Mouse (Mus musculus): ENCODE results near the gene Lingo3. TPM values are rescaled to one million over a fixed set of nuclear protein-coding genes. Genes with fewer than 3 reads are reported as not detected.
"Not testable (repeated sequence)": the region's sequence is repeated elsewhere in the genome, so short reads cannot be mapped to it uniquely, and the experiment has no call there.

Lingo3 gene
- polyA plus RNA-seq, 1 experiment from 2014 or later: 2.7 TPM

GRCm38 (mm10) chr10:80819406-80819805, 24.4 kb downstream of the Lingo3 start:
- ATAC-seq (no peak), DNase-seq (ENCODE audit: low spot score) (no peak)
- no peaks in the 10 kb centered on the region for H3K9me3 ChIP-seq (replicated peaks; ENCODE audit: control insufficient read depth, low read length)
- no peak overlapping the region for H3K4me2 ChIP-seq (ENCODE audit: low read length)
- no peak overlapping the region for H3K27ac ChIP-seq (ENCODE audit: low read depth, low read length)
- no peaks in the 10 kb centered on the region for H3K27me3 ChIP-seq (replicated peaks; ENCODE audit: control insufficient read depth, insufficient read depth, low read length)
- H3K36me3 ChIP-seq (ENCODE audit: control insufficient read depth, insufficient read depth, low read length): no peaks in the 10 kb centered on the region
- no peak overlapping the region for H3K9ac ChIP-seq (ENCODE audit: low read length)
- H3K4me1 ChIP-seq (ENCODE audit: control insufficient read depth, insufficient read depth, low read length): no peaks in the 10 kb centered on the region
- WGBS: 51% methylated on average over 3 of the region's 3 CpGs
- no peak overlapping the region for H3K4me3 ChIP-seq (ENCODE audit: low read depth, low read length)

- Histone ChIP-seq H3K4me1 (ENCODE audit: control insufficient read depth, insufficient read depth, low read length) (no peaks in the 10 kb centered on the region), H3K27ac (ENCODE audit: low read depth, low read length) (no peak overlapping the region), H3K9me3 (replicated peaks; ENCODE audit: control insufficient read depth, low read length) (no peaks in the 10 kb centered on the region), H3K4me2 (ENCODE audit: low read length) (no peak overlapping the region), H3K27me3 (replicated peaks; ENCODE audit: control insufficient read depth, insufficient read depth, low read length) (no peaks in the 10 kb centered on the region), H3K9ac (ENCODE audit: low read length) (no peak overlapping the region), H3K4me3 (ENCODE audit: low read depth, low read length) (no peak overlapping the region), H3K36me3 (ENCODE audit: control insufficient read depth, insufficient read depth, low read length) (no peaks in the 10 kb centered on the region)
- WGBS: 59% methylated on average over 6 of the region's 6 CpGs
- no peak for ATAC-seq
- DNase-seq (ENCODE audit: low spot score): no peak
Observed at GRCm38 (mm10) chr10:80818599-80819281, 25.1 kb downstream of the Lingo3 start.

GRCm38 (mm10) chr10:80817955-80818354, 25.9 kb downstream of the Lingo3 start:
- WGBS: 84% methylated on average over 7 of the region's 7 CpGs
- not testable (repeated sequence) for H3K4me3 ChIP-seq (ENCODE audit: low read depth, low read length); H3K4me2 ChIP-seq (ENCODE audit: low read length); H3K27me3 ChIP-seq (replicated peaks; ENCODE audit: control insufficient read depth, insufficient read depth, low read length); H3K9me3 ChIP-seq (replicated peaks; ENCODE audit: control insufficient read depth, low read length); H3K9ac ChIP-seq (ENCODE audit: low read length); H3K4me1 ChIP-seq (ENCODE audit: control insufficient read depth, insufficient read depth, low read length); ATAC-seq; H3K36me3 ChIP-seq (ENCODE audit: control insufficient read depth, insufficient read depth, low read length); DNase-seq (ENCODE audit: low spot score); H3K27ac ChIP-seq (ENCODE audit: low read depth, low read length)

GRCm38 (mm10) chr10:80817164-80817563, 26.7 kb downstream of the Lingo3 start:
- 70% methylated on average over 2 of the region's 2 CpGs for WGBS
- Histone ChIP-seq H3K4me2 (ENCODE audit: low read length) (no peak overlapping the region), H3K9ac (ENCODE audit: low read length) (no peak overlapping the region), H3K4me1 (ENCODE audit: control insufficient read depth, insufficient read depth, low read length) (no peaks in the 10 kb centered on the region), H3K9me3 (replicated peaks; ENCODE audit: control insufficient read depth, low read length) (no peaks in the 10 kb centered on the region), H3K4me3 (ENCODE audit: low read depth, low read length) (no peak overlapping the region), H3K36me3 (ENCODE audit: control insufficient read depth, insufficient read depth, low read length) (no peaks in the 10 kb centered on the region), H3K27ac (ENCODE audit: low read depth, low read length) (no peak overlapping the region), H3K27me3 (replicated peaks; ENCODE audit: control insufficient read depth, insufficient read depth, low read length) (no peaks in the 10 kb centered on the region)
- DNase-seq (ENCODE audit: low spot score) (no peak), ATAC-seq (no peak)

GRCm38 (mm10) chr10:80816303-80816702, 27.5 kb downstream of the Lingo3 start:
- H3K27ac ChIP-seq (ENCODE audit: low read depth, low read length); H3K4me3 ChIP-seq (ENCODE audit: low read depth, low read length); H3K27me3 ChIP-seq (replicated peaks; ENCODE audit: control insufficient read depth, insufficient read depth, low read length); H3K4me2 ChIP-seq (ENCODE audit: low read length); H3K4me1 ChIP-seq (ENCODE audit: control insufficient read depth, insufficient read depth, low read length); DNase-seq (ENCODE audit: low spot score); ATAC-seq; H3K36me3 ChIP-seq (ENCODE audit: control insufficient read depth, insufficient read depth, low read length); H3K9me3 ChIP-seq (replicated peaks; ENCODE audit: control insufficient read depth, low read length); H3K9ac ChIP-seq (ENCODE audit: low read length): not testable (repeated sequence)
- WGBS: 83% methylated on average over 3 of the region's 3 CpGs

GRCm38 (mm10) chr10:80814800-80815199, 29.0 kb downstream of the Lingo3 start:
- 67% methylated on average over 7 of the region's 7 CpGs for WGBS
- Histone ChIP-seq H3K36me3 (ENCODE audit: control insufficient read depth, insufficient read depth, low read length) (no peaks in the 10 kb centered on the region), H3K27me3 (replicated peaks; ENCODE audit: control insufficient read depth, insufficient read depth, low read length) (peaks cover 7% of the 10 kb centered on the region), H3K4me2 (ENCODE audit: low read length) (no peak overlapping the region), H3K4me3 (ENCODE audit: low read depth, low read length) (no peak overlapping the region), H3K9ac (ENCODE audit: low read length) (no peak overlapping the region), H3K4me1 (ENCODE audit: control insufficient read depth, insufficient read depth, low read length) (peaks cover 3% of the 10 kb centered on the region; the same call in 1 of the 2 replicates), H3K9me3 (replicated peaks; ENCODE audit: control insufficient read depth, low read length) (no peaks in the 10 kb centered on the region), H3K27ac (ENCODE audit: low read depth, low read length) (no peak overlapping the region)
- ATAC-seq (no peak), DNase-seq (ENCODE audit: low spot score) (no peak)

- no peak for ATAC-seq
- WGBS: 76% methylated on average over 4 of the region's 4 CpGs
- no peak for DNase-seq (ENCODE audit: low spot score)
Observed at GRCm38 (mm10) chr10:80813366-80813765, 30.5 kb downstream of the Lingo3 start, which contains the start of gene Jsrp1. Gene Jsrp1, minus strand, starts transcription at chr10:80813498.

GRCm38 (mm10) chr10:80812391-80813041, 31.3 kb downstream of the Lingo3 start:
- Histone ChIP-seq H3K36me3 (ENCODE audit: control insufficient read depth, insufficient read depth, low read length) (no peaks in the 10 kb centered on the region), H3K4me3 (ENCODE audit: low read depth, low read length) (no peak overlapping the region), H3K4me2 (ENCODE audit: low read length) (no peak overlapping the region), H3K27ac (ENCODE audit: low read depth, low read length) (no peak overlapping the region), H3K9ac (ENCODE audit: low read length) (no peak overlapping the region; the same call in 1 of the 2 replicates), H3K9me3 (replicated peaks; ENCODE audit: control insufficient read depth, low read length) (no peaks in the 10 kb centered on the region), H3K27me3 (replicated peaks; ENCODE audit: control insufficient read depth, insufficient read depth, low read length) (peaks cover 17% of the 10 kb centered on the region), H3K4me1 (ENCODE audit: control insufficient read depth, insufficient read depth, low read length) (peaks cover 6% of the 10 kb centered on the region; the same call in 1 of the 2 replicates)
- DNase-seq (ENCODE audit: low spot score) (no peak), ATAC-seq (no peak)
- WGBS: 67% methylated on average over 5 of the region's 5 CpGs

More at GRCm38 (mm10) chr10:80813366-80813765, 30.5 kb downstream of the Lingo3 start, which contains the start of gene Jsrp1:
- H3K36me3 ChIP-seq (ENCODE audit: control insufficient read depth, insufficient read depth, low read length): no peaks in the 10 kb centered on the region
- H3K4me1 ChIP-seq (ENCODE audit: control insufficient read depth, insufficient read depth, low read length): peaks cover 3% of the 10 kb centered on the region; the same call in 1 of the 2 replicates
- H3K9ac ChIP-seq (ENCODE audit: low read length): no peak within 1 kb of the TSS; the same call in 1 of the 2 replicates
- no peak within 1 kb of the TSS for H3K27ac ChIP-seq (ENCODE audit: low read depth, low read length)
- no peaks in the 10 kb centered on the region for H3K9me3 ChIP-seq (replicated peaks; ENCODE audit: control insufficient read depth, low read length)
- H3K27me3 ChIP-seq (replicated peaks; ENCODE audit: control insufficient read depth, insufficient read depth, low read length): peaks cover 12% of the 10 kb centered on the region
- no peak within 1 kb of the TSS for H3K4me3 ChIP-seq (ENCODE audit: low read depth, low read length)
- no peak within 1 kb of the TSS for H3K4me2 ChIP-seq (ENCODE audit: low read length)

GRCm38 (mm10) chr10:80810084-80810483, 33.8 kb downstream of the Lingo3 start:
- DNase-seq (ENCODE audit: low spot score) (no peak), ATAC-seq (no peak)
- Histone ChIP-seq H3K36me3 (ENCODE audit: control insufficient read depth, insufficient read depth, low read length) (peaks cover 4% of the 10 kb centered on the region), H3K4me3 (ENCODE audit: low read depth, low read length) (no peak overlapping the region), H3K4me1 (ENCODE audit: control insufficient read depth, insufficient read depth, low read length) (peaks cover 12% of the 10 kb centered on the region), H3K27me3 (replicated peaks; ENCODE audit: control insufficient read depth, insufficient read depth, low read length) (peaks cover 17% of the 10 kb centered on the region), H3K9ac (ENCODE audit: low read length) (no peak overlapping the region), H3K9me3 (replicated peaks; ENCODE audit: control insufficient read depth, low read length) (no peaks in the 10 kb centered on the region), H3K27ac (ENCODE audit: low read depth, low read length) (no peak overlapping the region), H3K4me2 (ENCODE audit: low read length) (no peak overlapping the region)
- WGBS: 3% methylated on average over 7 of the region's 20 CpGs
